Mouse (Mus musculus): ENCODE measurements around the gene Fam229a.
"Not testable (repeated sequence)": the region's sequence is repeated elsewhere in the genome, so short reads cannot be mapped to it uniquely, and the experiment has no call there.

Fam229a gene

DNA sequence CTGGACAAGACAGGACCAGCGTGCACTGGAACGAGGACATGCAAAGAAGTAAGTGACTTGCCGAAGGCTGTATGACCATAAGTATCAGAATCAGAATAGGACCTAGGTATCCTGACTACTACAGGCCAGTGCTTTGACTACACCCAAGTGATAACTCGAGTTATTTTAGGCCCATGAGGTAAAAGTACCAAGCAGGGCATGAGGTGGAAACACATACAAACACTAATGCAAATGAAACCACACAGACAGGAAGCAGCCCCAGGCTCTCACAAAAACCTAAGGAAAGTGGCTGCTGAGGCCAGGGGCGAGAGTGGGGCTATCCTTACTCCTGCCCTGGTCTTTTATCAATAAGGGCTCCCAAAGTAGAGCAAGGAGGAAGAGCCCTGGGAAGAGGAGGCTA, 34.3 kb downstream of the Fam229a start:
- DNase-seq: no peak

DNA sequence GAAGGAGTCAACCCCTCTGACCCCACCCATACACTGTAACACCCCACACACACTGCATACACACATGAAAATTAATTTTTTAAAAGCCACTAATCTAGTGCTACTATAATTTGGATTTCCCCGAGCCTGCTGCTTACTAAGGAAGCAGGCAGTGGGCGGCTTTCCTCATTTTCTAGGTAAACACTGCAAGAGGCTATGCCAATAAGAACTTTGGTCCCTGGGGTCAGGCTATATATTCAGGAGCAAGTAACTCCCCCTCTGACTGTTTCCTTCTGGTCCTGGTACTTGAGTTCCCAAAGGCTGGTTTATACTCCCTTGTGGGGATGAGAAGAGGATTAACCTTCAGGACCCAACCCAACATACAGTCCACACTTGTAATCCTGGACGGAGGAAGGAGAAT, 34.9 kb downstream of the Fam229a start:
- no peak for DNase-seq

DNA sequence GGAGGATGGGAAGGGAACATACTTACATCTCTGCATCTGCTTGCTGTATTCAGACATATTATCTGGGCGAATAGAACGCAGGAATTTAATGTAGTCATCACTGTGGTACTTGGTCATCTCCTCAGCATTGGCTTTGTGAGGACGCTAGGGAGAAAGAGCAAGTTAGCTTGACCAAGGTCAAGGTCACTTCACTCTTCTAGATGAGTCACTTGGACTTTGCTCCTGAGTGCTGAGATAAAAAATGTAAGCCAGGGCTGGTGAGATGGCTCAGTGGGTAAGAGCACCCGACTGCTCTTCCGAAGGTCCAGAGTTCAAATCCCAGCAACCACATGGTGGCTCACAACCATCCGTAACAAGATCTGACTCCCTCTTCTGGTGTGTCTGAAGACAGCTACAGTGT, 37.9 kb downstream of the Fam229a start:
- not testable (repeated sequence) for DNase-seq

DNA sequence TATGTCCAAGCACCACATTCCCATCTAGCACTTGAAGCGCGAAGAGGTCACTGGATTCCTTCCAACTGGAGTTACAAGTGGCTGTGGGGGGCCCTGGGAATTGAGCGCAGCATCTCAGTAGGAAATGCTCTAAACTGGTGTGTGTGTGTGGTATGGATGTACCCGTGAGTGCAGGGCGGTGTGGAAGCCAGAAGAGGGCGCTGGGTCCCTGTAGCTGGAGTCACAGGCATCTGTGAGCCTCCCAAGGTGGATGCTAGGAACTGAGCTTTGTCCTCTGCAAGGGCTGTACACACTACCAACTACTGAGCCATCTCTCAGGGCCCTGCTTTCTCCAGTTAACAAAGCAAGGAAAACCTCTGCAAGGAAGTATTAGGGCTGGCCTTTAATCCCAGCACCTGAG, 49.0 kb downstream of the Fam229a start:
- no peak for DNase-seq

Measured in cerebellum, adult 9-10 months (tissue).